Mouse (Mus musculus): ENCODE data around the gene Grin2b. TPM values are rescaled to one million over a fixed set of nuclear protein-coding genes. Genes with fewer than 3 reads are reported as not detected.

Grin2b gene
- total RNA-seq, 2 experiments from 2014 or later, result 272 to 410 TPM

DNA sequence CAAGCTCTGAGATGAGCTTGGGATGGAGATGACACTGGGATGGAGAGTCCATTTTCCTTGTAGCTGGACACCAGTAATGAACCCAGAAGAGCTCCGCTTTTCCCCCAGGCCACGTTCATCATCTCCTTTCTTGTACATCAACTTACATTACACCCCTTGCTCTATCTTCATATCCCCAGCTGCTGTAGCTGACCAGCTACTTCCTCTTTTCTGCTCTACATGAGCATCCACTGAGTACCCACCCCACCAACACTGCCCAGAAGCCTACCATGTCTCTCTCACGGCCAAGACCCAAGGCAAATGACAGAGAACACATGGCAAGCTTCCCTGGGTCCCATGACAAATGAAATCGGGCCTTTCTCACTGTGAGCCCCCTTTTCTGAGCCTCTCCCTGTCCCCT lies 161.8 kb downstream of the Grin2b start:
- DNase-seq (ENCODE audit: extremely low spot score in 1 of 2, low spot score in 1 of 2), result no peak

- DNase-seq (ENCODE audit: extremely low spot score in 1 of 2, low spot score in 1 of 2), result no peak
These were observed 162.3 kb downstream of the Grin2b start for GRCm38 (mm10) chr6:136011038-136011311.

GRCm38 (mm10) chr6:136010290-136011037 lies 162.8 kb downstream of the Grin2b start:
- DNase-seq (ENCODE audit: extremely low spot score in 1 of 2, low spot score in 1 of 2), result no peak

- DNase-seq (ENCODE audit: extremely low spot score in 1 of 2, low spot score in 1 of 2), result no peak
These were observed 165.2 kb downstream of the Grin2b start for GRCm38 (mm10) chr6:136008120-136008519.

DNA sequence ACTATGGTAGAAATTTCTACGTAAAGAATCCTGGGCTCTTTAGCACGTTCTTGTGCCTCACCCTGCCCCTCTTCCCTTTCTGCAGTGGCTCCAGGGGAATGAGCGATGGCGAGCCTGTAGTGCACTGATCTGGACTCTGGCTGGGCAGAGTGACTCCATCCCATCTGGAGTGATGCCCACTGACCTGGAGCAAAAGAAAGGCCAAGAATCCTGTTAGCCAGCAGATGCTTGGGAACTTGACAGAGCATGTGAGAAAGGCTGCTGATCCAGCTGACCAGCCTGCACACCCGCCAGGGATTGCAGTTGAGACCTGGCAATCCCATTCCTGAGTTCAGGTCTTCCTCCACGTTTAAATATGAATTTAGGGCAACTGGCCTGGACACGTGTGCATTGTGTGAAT lies 178.6 kb downstream of the Grin2b start:
- DNase-seq (ENCODE audit: extremely low spot score in 1 of 2, low spot score in 1 of 2), result no peak

DNA sequence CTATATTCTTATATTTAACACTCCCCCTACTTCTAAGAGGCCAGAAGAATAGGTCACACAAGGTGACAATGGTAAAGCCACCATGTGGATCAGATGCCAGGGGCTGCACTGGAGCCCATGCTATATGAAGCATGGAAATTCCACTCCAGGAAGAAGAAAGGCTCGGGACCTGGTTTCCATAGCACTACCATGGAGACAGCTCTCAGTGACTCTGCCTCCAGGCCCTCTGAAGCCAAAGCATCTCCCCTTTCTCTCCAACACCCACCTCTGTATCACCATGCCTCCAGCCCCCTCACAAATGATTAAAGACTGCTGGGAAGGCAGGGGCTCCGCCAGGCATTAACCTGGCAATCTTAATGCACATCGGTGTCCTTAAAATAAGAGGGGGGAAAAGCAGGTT lies 179.4 kb downstream of the Grin2b start:
- no peak for DNase-seq (ENCODE audit: extremely low spot score in 1 of 2, low spot score in 1 of 2)

GRCm38 (mm10) chr6:135993378-135993777 lies 179.9 kb downstream of the Grin2b start:
- no peak for DNase-seq (ENCODE audit: extremely low spot score in 1 of 2, low spot score in 1 of 2)

DNA sequence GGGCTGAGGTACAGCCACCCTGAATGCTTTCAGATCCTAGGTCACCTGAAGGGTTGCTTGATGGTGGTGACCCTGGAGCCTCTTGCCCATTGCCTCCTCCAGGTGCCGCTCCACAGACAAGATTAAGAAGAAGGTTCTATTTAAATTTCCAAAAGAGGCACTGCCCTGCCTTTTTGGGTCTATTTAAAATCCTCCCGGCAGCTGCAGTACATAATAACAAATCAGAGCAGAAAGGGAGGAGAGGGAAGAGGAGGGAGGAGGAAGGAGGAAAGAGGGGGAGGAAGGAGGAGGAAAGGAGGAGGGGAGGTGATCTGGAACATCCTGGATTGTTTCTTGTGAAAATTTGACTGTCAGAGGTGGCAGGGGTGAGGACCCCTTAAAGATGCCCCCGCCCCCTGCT lies 197.2 kb downstream of the Grin2b start:
- no peak for DNase-seq (ENCODE audit: extremely low spot score in 1 of 2, low spot score in 1 of 2)

GRCm38 (mm10) chr6:135972481-135972880 lies 200.8 kb downstream of the Grin2b start:
- DNase-seq (ENCODE audit: extremely low spot score in 1 of 2, low spot score in 1 of 2), result no peak

- no peak for DNase-seq (ENCODE audit: extremely low spot score in 1 of 2, low spot score in 1 of 2)
These were observed 201.8 kb downstream of the Grin2b start for GRCm38 (mm10) chr6:135971481-135971880.

DNA sequence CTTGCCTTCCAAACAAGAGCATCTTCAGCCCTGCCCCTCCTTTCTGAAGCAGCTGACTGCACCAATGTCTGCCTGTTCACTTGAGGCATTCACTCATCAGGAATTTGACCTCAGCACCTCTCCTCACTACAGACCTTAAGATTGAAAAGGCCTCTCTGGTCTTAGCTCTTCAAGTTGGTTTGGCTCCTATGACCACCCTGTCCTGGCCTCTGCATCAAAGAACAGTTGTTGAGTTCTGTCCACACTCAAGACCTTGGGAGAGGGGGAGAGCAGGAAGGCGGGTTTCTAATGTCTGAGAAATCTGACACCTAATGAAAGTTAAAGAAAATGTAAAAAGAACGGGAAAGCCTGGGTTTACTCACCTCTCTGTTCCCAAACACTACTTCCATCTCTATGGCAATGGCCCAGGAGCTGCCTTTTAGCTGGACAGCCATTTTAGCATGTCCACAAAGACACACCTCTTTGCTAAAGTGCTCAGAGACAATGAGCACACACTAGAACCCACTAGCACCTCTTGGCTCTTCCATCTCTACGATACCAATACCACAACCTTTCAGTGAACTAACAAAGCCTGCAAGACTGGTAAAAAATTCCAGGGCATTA lies 202.5 kb downstream of the Grin2b start:
- DNase-seq (ENCODE audit: extremely low spot score in 1 of 2, low spot score in 1 of 2), result no peak

- DNase-seq (ENCODE audit: extremely low spot score in 1 of 2, low spot score in 1 of 2), result no peak
These were observed 211.5 kb downstream of the Grin2b start for GRCm38 (mm10) chr6:135961766-135962165.

DNA sequence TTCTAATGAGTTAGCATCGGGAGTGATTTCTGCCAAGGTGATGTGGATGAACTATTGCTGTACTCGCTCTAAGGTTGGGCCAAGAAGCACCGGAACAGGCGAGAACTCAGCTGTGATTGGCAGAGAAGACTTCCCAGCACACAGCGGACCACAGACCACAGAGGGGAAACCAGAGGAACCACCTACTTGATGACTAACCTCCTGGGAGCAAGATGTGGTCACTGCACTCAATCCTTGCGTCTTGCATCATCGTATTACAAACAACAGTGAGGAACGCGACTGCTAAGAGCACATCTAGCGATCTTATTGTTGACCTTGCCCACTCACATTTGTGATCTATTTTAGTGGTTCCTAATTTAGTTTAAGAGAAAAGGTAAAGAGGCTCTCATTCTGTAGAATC lies 213.7 kb downstream of the Grin2b start:
- no peak for DNase-seq (ENCODE audit: extremely low spot score in 1 of 2, low spot score in 1 of 2)

DNA sequence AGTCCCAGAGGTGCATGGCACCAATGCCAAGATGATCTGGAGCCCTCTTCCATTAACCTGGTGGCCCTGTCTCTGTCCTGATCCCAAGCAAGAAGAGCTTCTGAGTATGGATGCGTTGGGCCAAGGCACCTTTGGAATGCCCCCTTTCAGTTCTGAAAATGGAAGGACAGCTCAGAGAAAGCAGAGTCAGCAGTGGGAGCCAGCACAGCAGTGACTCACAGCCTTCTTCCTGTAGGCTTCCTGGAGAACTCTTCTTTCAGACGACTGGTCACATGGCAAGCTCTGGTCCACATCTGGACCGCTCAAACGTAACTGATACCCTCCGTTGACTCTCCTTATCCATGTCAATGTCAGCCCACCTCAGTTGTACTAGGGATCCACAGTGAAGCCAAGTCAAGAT lies 221.6 kb downstream of the Grin2b start:
- DNase-seq (ENCODE audit: extremely low spot score in 1 of 2, low spot score in 1 of 2), result no peak

- DNase-seq (ENCODE audit: extremely low spot score in 1 of 2, low spot score in 1 of 2), result no peak
These were observed 227.8 kb downstream of the Grin2b start for GRCm38 (mm10) chr6:135945511-135945910.

DNA sequence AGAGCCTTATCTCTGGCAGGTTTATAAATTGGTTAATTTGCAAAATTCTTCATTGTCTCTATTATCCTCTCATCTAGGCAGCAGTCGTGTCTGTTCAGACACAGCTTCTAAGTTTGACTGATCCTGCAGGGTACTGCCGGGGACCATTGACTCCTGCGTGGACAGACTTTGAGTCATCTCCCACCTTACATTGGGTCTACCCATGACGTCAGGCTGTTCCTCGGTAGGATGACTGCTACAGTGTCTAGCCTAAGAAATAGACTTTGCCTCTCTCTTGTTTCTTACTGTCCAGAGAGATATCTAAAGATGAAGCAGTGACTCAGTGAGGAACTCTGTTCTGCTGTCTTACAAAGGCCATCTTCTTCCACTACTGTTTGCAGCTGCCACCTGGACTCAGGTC lies 229.0 kb downstream of the Grin2b start:
- DNase-seq (ENCODE audit: extremely low spot score in 1 of 2, low spot score in 1 of 2), result no peak

DNA sequence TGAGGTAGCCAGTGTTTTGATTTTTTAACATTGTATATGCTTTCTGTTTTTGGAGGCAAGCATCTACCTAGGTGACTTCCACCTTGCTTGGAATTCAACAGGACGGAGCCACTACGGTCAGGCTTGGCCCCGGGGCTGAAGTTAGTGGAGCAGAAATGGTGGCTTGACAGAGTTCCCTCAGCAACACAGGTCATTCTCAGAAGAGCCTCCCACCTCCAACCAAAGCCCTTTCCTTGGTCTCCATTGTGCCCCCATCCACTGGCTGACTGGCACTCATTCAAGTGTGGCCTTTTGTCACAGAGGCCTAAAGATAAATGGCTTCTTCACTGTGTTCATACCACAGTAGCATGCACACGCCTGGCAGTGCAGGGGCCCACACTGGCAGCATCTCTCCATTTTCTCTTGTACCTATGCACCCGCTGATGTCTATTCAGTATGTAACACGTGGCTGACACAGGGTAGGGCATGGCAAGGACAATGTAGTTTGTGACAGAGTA lies 230.1 kb downstream of the Grin2b start:
- no peak for DNase-seq (ENCODE audit: extremely low spot score in 1 of 2, low spot score in 1 of 2)

DNA sequence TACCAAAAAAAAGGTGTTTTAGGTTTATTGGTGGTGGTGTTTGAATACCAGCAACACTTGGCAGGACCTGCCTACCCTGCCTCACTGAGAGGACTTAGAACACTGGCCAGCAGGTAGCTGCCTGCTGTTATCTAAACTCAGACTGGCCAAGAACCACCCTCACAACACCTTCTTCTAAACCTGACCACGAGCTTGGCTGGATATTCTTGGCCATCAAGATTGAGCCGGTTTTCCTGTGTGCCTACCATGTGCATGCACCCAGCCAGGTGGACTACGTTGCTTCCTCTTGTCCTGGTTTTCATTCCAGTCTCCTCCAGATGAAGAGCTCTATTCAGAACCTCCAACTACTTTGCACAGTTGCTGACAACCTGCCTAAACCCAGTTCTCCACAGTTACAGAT lies 240.4 kb downstream of the Grin2b start:
- no peak for DNase-seq (ENCODE audit: extremely low spot score in 1 of 2, low spot score in 1 of 2)

GRCm38 (mm10) chr6:135932400-135932920 lies 240.9 kb downstream of the Grin2b start:
- DNase-seq (ENCODE audit: extremely low spot score in 1 of 2, low spot score in 1 of 2), result no peak

DNA sequence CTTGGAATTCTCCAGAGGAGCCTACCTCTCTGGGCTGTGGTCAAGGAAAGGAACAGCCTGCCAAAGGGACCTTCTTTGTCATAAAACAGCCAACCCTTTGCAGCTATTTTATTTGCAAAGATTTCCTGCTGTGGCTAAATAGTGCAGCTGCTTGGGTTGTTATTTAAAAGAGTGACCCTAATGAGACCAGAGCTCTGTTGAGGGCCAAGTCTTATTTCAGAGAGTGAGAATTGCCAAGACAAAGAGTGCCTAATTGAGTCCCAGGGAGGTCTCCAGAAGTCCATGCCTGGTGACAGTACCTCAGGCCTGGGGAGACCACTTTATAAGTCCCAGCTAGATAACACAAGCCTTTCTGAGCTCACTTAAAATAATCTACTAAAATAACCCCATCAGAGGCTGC lies 255.6 kb downstream of the Grin2b start:
- DNase-seq (ENCODE audit: extremely low spot score in 1 of 2, low spot score in 1 of 2), result no peak

DNA sequence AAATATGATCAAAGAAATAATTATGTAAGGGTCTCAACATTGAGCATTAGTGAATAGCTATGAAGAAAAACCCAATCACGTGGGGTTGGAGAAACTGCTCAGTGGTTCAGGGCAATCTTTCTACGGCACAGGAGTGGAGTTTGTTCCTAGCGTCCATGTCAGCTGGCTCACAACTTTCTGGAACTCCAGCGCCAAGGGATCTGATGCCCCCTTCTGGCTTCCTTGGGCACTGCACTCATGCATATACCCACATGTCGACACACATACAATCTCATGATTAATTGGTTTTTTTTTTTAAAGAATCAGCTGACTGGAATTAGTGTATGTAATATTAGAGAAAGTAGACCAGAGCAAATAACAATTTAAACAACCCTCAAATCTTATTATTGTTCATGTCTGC lies 258.7 kb downstream of the Grin2b start:
- no peak for DNase-seq (ENCODE audit: extremely low spot score in 1 of 2, low spot score in 1 of 2)

DNA sequence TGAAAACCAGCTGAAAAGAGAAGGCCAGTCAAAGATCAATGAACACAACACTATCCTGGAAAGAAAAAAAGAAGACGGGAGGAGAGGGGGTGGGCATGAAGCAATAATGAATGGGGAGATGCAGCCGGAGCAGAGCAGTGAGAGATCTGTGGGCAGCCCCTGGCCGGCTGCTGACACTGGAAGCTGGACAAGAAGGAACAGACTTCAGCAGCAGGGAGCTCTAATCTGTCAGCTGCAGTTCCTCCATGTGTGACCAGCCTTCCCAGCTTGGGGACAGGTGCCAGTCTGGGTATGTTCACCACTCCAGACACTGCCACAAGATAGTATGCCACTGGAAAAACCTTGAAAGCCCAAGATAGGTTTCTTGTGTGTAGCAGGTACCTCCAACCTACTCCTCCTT lies 261.2 kb downstream of the Grin2b start:
- DNase-seq (ENCODE audit: extremely low spot score in 1 of 2, low spot score in 1 of 2), result no peak
